In genomic region chr7:99424538-99425155, GRCm38 (mm10) we compare ENCODE assay signal across 8 mouse cellular contexts. TPM values are rescaled to one million over a fixed set of nuclear protein-coding genes. Genes with fewer than 3 reads are reported as not detected.
A peak's percentile ranks its signal among the peaks of the same experiment; 100 is the strongest.
DNase-seq lines count a peak whose midpoint lies in the region; ATAC-seq lines count a peak whose summit lies in the region.

No protein-coding gene starts in this region.

- no peak for ATAC-seq in heart, embryonic 16.5 days (replicated peaks; ENCODE audit: extremely low read depth, insufficient read depth, low FRiP score)
- ATAC-seq in hindbrain, embryonic 12.5 days (ENCODE audit: low FRiP score): no peak
- ATAC-seq in midbrain, embryonic 16.5 days: peak; percentile 32; the same call in 1 of the 2 replicates

- H3K4me3 ChIP-seq in heart, embryonic 16.5 days (ENCODE audit: low read length): no peak overlapping the region
- no peak overlapping the region for H3K4me3 ChIP-seq in hindbrain, embryonic 12.5 days
- no peak overlapping the region for H3K4me3 ChIP-seq in midbrain, embryonic 16.5 days (ENCODE audit: low read depth, low read length)

- 0 out of 2 replicates have a peak, but pooled peaks cover 3% of the 10 kb centered on the region for H3K36me3 ChIP-seq in heart, embryonic 16.5 days (ENCODE audit: control insufficient read depth, insufficient read depth)
- H3K36me3 ChIP-seq in hindbrain, embryonic 12.5 days: peaks cover 10% of the 10 kb centered on the region
- H3K36me3 ChIP-seq in midbrain, embryonic 16.5 days (ENCODE audit: control insufficient read depth, insufficient read depth, low read length): 0 out of 2 replicates have a peak, but pooled peaks cover 3% of the 10 kb centered on the region

- no peaks in the 10 kb centered on the region for H3K9me3 ChIP-seq in heart, embryonic 16.5 days (replicated peaks; ENCODE audit: control insufficient read depth, low read length)
- H3K9me3 ChIP-seq in hindbrain, embryonic 12.5 days (replicated peaks): no peaks in the 10 kb centered on the region
- no peaks in the 10 kb centered on the region for H3K9me3 ChIP-seq in midbrain, embryonic 16.5 days (replicated peaks; ENCODE audit: control insufficient read depth, low read length, poor library complexity, severe bottlenecking)

- H3K4me1 ChIP-seq in heart, embryonic 16.5 days (ENCODE audit: control insufficient read depth, insufficient read depth, low read length): peaks cover 6% of the 10 kb centered on the region; the same call in 1 of the 2 replicates
- peaks cover 31% of the 10 kb centered on the region for H3K4me1 ChIP-seq in hindbrain, embryonic 12.5 days
- H3K4me1 ChIP-seq in midbrain, embryonic 16.5 days (ENCODE audit: control insufficient read depth, insufficient read depth, low read length): peaks cover 12% of the 10 kb centered on the region

- peak overlapping the region; percentile 23; the same call in 1 of the 2 replicates for H3K27ac ChIP-seq in heart, embryonic 16.5 days (ENCODE audit: low read length)
- H3K27ac ChIP-seq in hindbrain, embryonic 12.5 days: peak overlapping the region; percentile 35
- peak overlapping the region; percentile 43; the same call in 1 of the 2 replicates for H3K27ac ChIP-seq in midbrain, embryonic 16.5 days (ENCODE audit: low read length)

- H3K4me2 ChIP-seq in heart, embryonic 16.5 days (ENCODE audit: low read depth, low read length): no peak overlapping the region
- H3K4me2 ChIP-seq in hindbrain, embryonic 12.5 days (replicated peaks): no peak overlapping the region
- no peak overlapping the region for H3K4me2 ChIP-seq in midbrain, embryonic 16.5 days (ENCODE audit: low read length)

- no peak for DNase-seq in heart, adult 11 months
- DNase-seq in embryo, embryonic 10.5 days (ENCODE audit: low spot score): peak; percentile 53
- no peak for DNase-seq in layer of hippocampus, postnatal 14 days (ENCODE audit: low spot score in 2 of 2)
- DNase-seq in spleen, adult 18-20 months: no peak
- DNase-seq in cerebellum, adult 9-10 months: no peak

- H3K9ac ChIP-seq in heart, embryonic 16.5 days (ENCODE audit: low read length): peak overlapping the region; percentile 42; the same call in 1 of the 2 replicates
- no peak overlapping the region for H3K9ac ChIP-seq in hindbrain, embryonic 12.5 days
- 0 out of 2 replicates have a peak overlapping the region, but pooled peaks have one; percentile 35 for H3K9ac ChIP-seq in midbrain, embryonic 16.5 days (ENCODE audit: low read depth, low read length)

- WGBS in heart, embryonic 16.5 days: 45% methylated on average over 8 of the region's 8 CpGs
- 27% methylated on average over 8 of the region's 8 CpGs for WGBS in hindbrain, embryonic 12.5 days
- 20% methylated on average over 8 of the region's 8 CpGs for WGBS in midbrain, embryonic 16.5 days

- no peaks in the 10 kb centered on the region for H3K27me3 ChIP-seq in heart, embryonic 16.5 days (ENCODE audit: control insufficient read depth, insufficient read depth, low read length)
- no peaks in the 10 kb centered on the region for H3K27me3 ChIP-seq in hindbrain, embryonic 12.5 days
- H3K27me3 ChIP-seq in midbrain, embryonic 16.5 days (ENCODE audit: control insufficient read depth, insufficient read depth, low read depth, low read length): no peaks in the 10 kb centered on the region

RNA-seq across cellular contexts. Expression of gene Klhl35, which starts 41.2 kb away (rescaled TPM):
- polyA plus RNA-seq in heart, embryonic 16.5 days (2015; fragmentation: Nextera tagmentation; extraction: Ambion mirVana): 0.63 and 0.92 TPM in 2 replicates
- polyA plus RNA-seq in hindbrain, embryonic 12.5 days (2016; fragmentation: Nextera tagmentation; extraction: Ambion mirVana): 39.2 and 47.1 TPM in 2 replicates
- polyA plus RNA-seq in midbrain, embryonic 16.5 days (2015; fragmentation: Nextera tagmentation; extraction: Ambion mirVana): 2.5 and 2.9 TPM in 2 replicates
- total RNA-seq in layer of hippocampus, postnatal 14 days (2021): 1 to 10 TPM; 4.4 to 4.9 TPM

RNA-seq across cellular contexts. Expression of gene Gdpd5, which starts 43.4 kb away (rescaled TPM):
- 26.9 and 28.4 TPM in 2 replicates for polyA plus RNA-seq in heart, embryonic 16.5 days (2015; fragmentation: Nextera tagmentation; extraction: Ambion mirVana)
- 43.8 and 44.5 TPM in 2 replicates for polyA plus RNA-seq in hindbrain, embryonic 12.5 days (2016; fragmentation: Nextera tagmentation; extraction: Ambion mirVana)
- 45.0 and 55.6 TPM in 2 replicates for polyA plus RNA-seq in midbrain, embryonic 16.5 days (2015; fragmentation: Nextera tagmentation; extraction: Ambion mirVana)
- 10 to 100 TPM; 30.0 to 31.6 TPM for total RNA-seq in layer of hippocampus, postnatal 14 days (2021)

RNA-seq across cellular contexts. Expression of gene Rps3, which starts 58.9 kb away (rescaled TPM):
- polyA plus RNA-seq in heart, embryonic 16.5 days (2015; fragmentation: Nextera tagmentation; extraction: Ambion mirVana): 471 and 474 TPM in 2 replicates
- 512 and 534 TPM in 2 replicates for polyA plus RNA-seq in hindbrain, embryonic 12.5 days (2016; fragmentation: Nextera tagmentation; extraction: Ambion mirVana)
- polyA plus RNA-seq in midbrain, embryonic 16.5 days (2015; fragmentation: Nextera tagmentation; extraction: Ambion mirVana): 405 and 414 TPM in 2 replicates
- 100 to 1,000 TPM; 245 to 264 TPM for total RNA-seq in layer of hippocampus, postnatal 14 days (2021)

Comparison
In these comparisons a context has a peak if more than half of its experiments do, and no peak if none do; other contexts are left out.
1. RNA of gene Klhl35, which starts 41.2 kb away (polyA plus RNA-seq): 39.2 to 47.1 TPM in hindbrain, embryonic 12.5 days; 2.5 to 2.9 TPM in midbrain, embryonic 16.5 days and 0.63 to 0.92 TPM in heart, embryonic 16.5 days; every median in the first group is over 10 times any median in the second.
2. Peak in every context shown above with its lines, with median percentiles within 50 percentile points of each other: H3K27ac ChIP-seq.